Mouse (Mus musculus) bone marrow, adult 2 months (tissue): ENCODE data around the gene Cnih2.

Experiments used
- CTCF ChIP-seq: fragments of 200-500 bp; IDR thresholded peaks from 2 replicates; pipeline ENCODE4 v1.5.1; 2011; ENCODE audit warnings: low read length, control low read depth; ENCODE audit not compliant: control insufficient read depth, insufficient read depth
- POLR2A ChIP-seq: fragments of 200-500 bp; IDR thresholded peaks from 2 replicates; pipeline ENCODE4 v1.6.1; 2011; ENCODE audit warnings: low read depth, mild to moderate bottlenecking, control low read depth, low read length, borderline replicate concordance; ENCODE audit not compliant: control insufficient read depth

- TF ChIP-seq CTCF: no peak
- no peak for TF ChIP-seq POLR2A
These were observed 52.8 kb downstream of the Cnih2 start for GRCm38 (mm10) chr19:5045531-5045930.
